Mouse (Mus musculus): ENCODE results near the gene Lyve1. TPM values are rescaled to one million over a fixed set of nuclear protein-coding genes. Genes with fewer than 3 reads are reported as not detected.
A peak's percentile ranks its signal among the peaks of the same experiment; 100 is the strongest.

Gene Lyve1
- polyA plus RNA-seq, 1 experiment from 2014 or later: 25.4 TPM

GRCm38 (mm10) chr7:110881746-110882333 lies 18.8 kb upstream of the Lyve1 start:
- no peaks in the 10 kb centered on the region for H3K36me3 ChIP-seq
- peak; percentile 49; the same call in 1 of the 2 replicates for ATAC-seq (ENCODE audit: low read depth)
- H3K4me3 ChIP-seq (replicated peaks): no peak overlapping the region
- DNase-seq: no peak
- H3K27me3 ChIP-seq: no peaks in the 10 kb centered on the region
- 60% methylated on average over 2 of the region's 2 CpGs for WGBS (ENCODE audit: insufficient replicate concordance)
- no peak overlapping the region for H3K9ac ChIP-seq
- H3K27ac ChIP-seq: peak overlapping the region; percentile 57
- H3K4me1 ChIP-seq (replicated peaks): peaks cover 45% of the 10 kb centered on the region
- H3K4me2 ChIP-seq: no peak overlapping the region
- H3K9me3 ChIP-seq (replicated peaks): no peaks in the 10 kb centered on the region

GRCm38 (mm10) chr7:110878028-110878427 lies 15.0 kb upstream of the Lyve1 start:
- no peak overlapping the region for H3K4me2 ChIP-seq
- no peaks in the 10 kb centered on the region for H3K9me3 ChIP-seq (replicated peaks)
- H3K4me3 ChIP-seq (replicated peaks): no peak overlapping the region
- H3K9ac ChIP-seq: no peak overlapping the region
- no peaks in the 10 kb centered on the region; the same call in 1 of the 2 replicates for H3K36me3 ChIP-seq
- 52% methylated on average over 4 of the region's 4 CpGs for WGBS (ENCODE audit: insufficient replicate concordance)
- DNase-seq (no peak), ATAC-seq (ENCODE audit: low read depth) (no peak)
- H3K27me3 ChIP-seq: no peaks in the 10 kb centered on the region
- H3K27ac ChIP-seq: peak overlapping the region; percentile 6; the same call in 1 of the 2 replicates
- peaks cover 53% of the 10 kb centered on the region for H3K4me1 ChIP-seq (replicated peaks)

GRCm38 (mm10) chr7:110876965-110877364 lies 13.9 kb upstream of the Lyve1 start:
- Histone ChIP-seq H3K4me1 (replicated peaks) (peaks cover 44% of the 10 kb centered on the region), H3K9ac (no peak overlapping the region), H3K9me3 (replicated peaks) (no peaks in the 10 kb centered on the region), H3K4me3 (replicated peaks) (no peak overlapping the region), H3K27ac (peak overlapping the region; percentile 9; the same call in 1 of the 2 replicates), H3K36me3 (no peaks in the 10 kb centered on the region; the same call in 1 of the 2 replicates), H3K4me2 (no peak overlapping the region), H3K27me3 (no peaks in the 10 kb centered on the region)
- ATAC-seq (ENCODE audit: low read depth) (peak; percentile 24), DNase-seq (no peak)
- 34% methylated on average over 4 of the region's 4 CpGs for WGBS (ENCODE audit: insufficient replicate concordance)

- Histone ChIP-seq H3K4me2 (no peak overlapping the region), H3K4me3 (replicated peaks) (no peak overlapping the region), H3K4me1 (replicated peaks) (no peaks in the 10 kb centered on the region), H3K36me3 (no peaks in the 10 kb centered on the region), H3K9me3 (replicated peaks) (no peaks in the 10 kb centered on the region), H3K27me3 (no peaks in the 10 kb centered on the region), H3K9ac (no peak overlapping the region), H3K27ac (no peak overlapping the region)
- 74% methylated on average over 5 of the region's 5 CpGs for WGBS (ENCODE audit: insufficient replicate concordance)
- no peak for DNase-seq
- ATAC-seq (ENCODE audit: low read depth): no peak
Observed at GRCm38 (mm10) chr7:110868807-110869206, 5.8 kb upstream of the Lyve1 start.

- no peak overlapping the region for H3K9ac ChIP-seq
- DNase-seq: no peak
- ATAC-seq (ENCODE audit: low read depth): no peak
Observed at GRCm38 (mm10) chr7:110867116-110867515, 4.1 kb upstream of the Lyve1 start.

GRCm38 (mm10) chr7:110866021-110866420 lies 3.0 kb upstream of the Lyve1 start:
- Histone ChIP-seq H3K4me2 (no peak overlapping the region), H3K9me3 (replicated peaks) (no peaks in the 10 kb centered on the region), H3K9ac (no peak overlapping the region), H3K36me3 (no peaks in the 10 kb centered on the region), H3K4me3 (replicated peaks) (no peak overlapping the region), H3K4me1 (replicated peaks) (peaks cover 6% of the 10 kb centered on the region), H3K27ac (no peak overlapping the region), H3K27me3 (no peaks in the 10 kb centered on the region)
- DNase-seq (no peak), ATAC-seq (ENCODE audit: low read depth) (no peak)
- 86% methylated on average over 3 of the region's 3 CpGs for WGBS (ENCODE audit: insufficient replicate concordance)

More at GRCm38 (mm10) chr7:110867116-110867515, 4.1 kb upstream of the Lyve1 start:
- H3K36me3 ChIP-seq: no peaks in the 10 kb centered on the region
- H3K9me3 ChIP-seq (replicated peaks): no peaks in the 10 kb centered on the region
- H3K4me2 ChIP-seq: no peak overlapping the region
- H3K4me3 ChIP-seq (replicated peaks): no peak overlapping the region
- H3K4me1 ChIP-seq (replicated peaks): peaks cover 6% of the 10 kb centered on the region
- no peak overlapping the region for H3K27ac ChIP-seq
- WGBS (ENCODE audit: insufficient replicate concordance): 80% methylated on average over 6 of the region's 6 CpGs
- H3K27me3 ChIP-seq: no peaks in the 10 kb centered on the region

GRCm38 (mm10) chr7:110865570-110865969 lies 2.5 kb upstream of the Lyve1 start:
- Histone ChIP-seq H3K36me3 (no peaks in the 10 kb centered on the region), H3K4me3 (replicated peaks) (no peak overlapping the region), H3K27ac (no peak overlapping the region), H3K27me3 (no peaks in the 10 kb centered on the region), H3K4me1 (replicated peaks) (peaks cover 7% of the 10 kb centered on the region), H3K9me3 (replicated peaks) (no peaks in the 10 kb centered on the region), H3K9ac (no peak overlapping the region), H3K4me2 (no peak overlapping the region)
- WGBS (ENCODE audit: insufficient replicate concordance): 67% methylated on average over 6 of the region's 6 CpGs
- ATAC-seq (ENCODE audit: low read depth): no peak
- DNase-seq: no peak

- ATAC-seq (ENCODE audit: low read depth): no peak
- H3K36me3 ChIP-seq: no peaks in the 10 kb centered on the region
- WGBS (ENCODE audit: insufficient replicate concordance): 51% methylated on average over 10 of the region's 10 CpGs
- no peak overlapping the region for H3K4me2 ChIP-seq
- no peaks in the 10 kb centered on the region for H3K9me3 ChIP-seq (replicated peaks)
- no peak for DNase-seq
- H3K4me1 ChIP-seq (replicated peaks): peaks cover 12% of the 10 kb centered on the region
- H3K4me3 ChIP-seq (replicated peaks): no peak overlapping the region
- H3K9ac ChIP-seq: no peak overlapping the region
- no peak overlapping the region for H3K27ac ChIP-seq
- no peaks in the 10 kb centered on the region for H3K27me3 ChIP-seq
Observed at GRCm38 (mm10) chr7:110865038-110865437, 2.0 kb upstream of the Lyve1 start.

GRCm38 (mm10) chr7:110860129-110860528 lies 2.9 kb downstream of the Lyve1 start:
- no peak overlapping the region for H3K27ac ChIP-seq
- H3K4me1 ChIP-seq (replicated peaks): peaks cover 42% of the 10 kb centered on the region
- 0 out of 2 replicates have a peak overlapping the region, but pooled peaks have one; percentile 3 for H3K4me3 ChIP-seq (replicated peaks)
- ATAC-seq (ENCODE audit: low read depth) (0 out of 2 replicates have a peak, but pooled peaks have one; percentile 30), DNase-seq (no peak)
- no peaks in the 10 kb centered on the region for H3K9me3 ChIP-seq (replicated peaks)
- peak overlapping the region; percentile 18; the same call in 1 of the 2 replicates for H3K4me2 ChIP-seq
- 0 out of 2 replicates have a peak overlapping the region, but pooled peaks have one; percentile 2 for H3K9ac ChIP-seq
- H3K36me3 ChIP-seq: no peaks in the 10 kb centered on the region
- 21% methylated on average over 5 of the region's 5 CpGs for WGBS (ENCODE audit: insufficient replicate concordance)
- no peaks in the 10 kb centered on the region for H3K27me3 ChIP-seq

- Histone ChIP-seq H3K36me3 (no peaks in the 10 kb centered on the region), H3K27ac (no peak overlapping the region), H3K9ac (no peak overlapping the region), H3K27me3 (no peaks in the 10 kb centered on the region), H3K4me3 (replicated peaks) (no peak overlapping the region), H3K4me2 (no peak overlapping the region), H3K9me3 (replicated peaks) (no peaks in the 10 kb centered on the region), H3K4me1 (replicated peaks) (peaks cover 44% of the 10 kb centered on the region)
- no peak for ATAC-seq (ENCODE audit: low read depth)
- no peak for DNase-seq
- 21% methylated on average over 1 of the region's 1 CpGs for WGBS (ENCODE audit: insufficient replicate concordance)
Observed at GRCm38 (mm10) chr7:110855604-110856003, 7.4 kb downstream of the Lyve1 start.

- Histone ChIP-seq H3K9me3 (replicated peaks) (no peaks in the 10 kb centered on the region), H3K27ac (no peak overlapping the region), H3K36me3 (no peaks in the 10 kb centered on the region), H3K27me3 (no peaks in the 10 kb centered on the region), H3K4me3 (replicated peaks) (no peak overlapping the region), H3K4me2 (no peak overlapping the region), H3K9ac (no peak overlapping the region), H3K4me1 (replicated peaks) (peaks cover 39% of the 10 kb centered on the region)
- WGBS (ENCODE audit: insufficient replicate concordance): 63% methylated on average over 8 of the region's 8 CpGs
- ATAC-seq (ENCODE audit: low read depth) (no peak), DNase-seq (no peak)
Observed at GRCm38 (mm10) chr7:110854927-110855546, 8.0 kb downstream of the Lyve1 start.

GRCm38 (mm10) chr7:110854519-110854918 lies 8.5 kb downstream of the Lyve1 start:
- ATAC-seq (ENCODE audit: low read depth) (no peak), DNase-seq (no peak)
- Histone ChIP-seq H3K27me3 (no peaks in the 10 kb centered on the region), H3K4me2 (no peak overlapping the region), H3K27ac (no peak overlapping the region), H3K9ac (no peak overlapping the region), H3K36me3 (no peaks in the 10 kb centered on the region), H3K9me3 (replicated peaks) (no peaks in the 10 kb centered on the region), H3K4me3 (replicated peaks) (no peak overlapping the region), H3K4me1 (replicated peaks) (peaks cover 33% of the 10 kb centered on the region)
- 68% methylated on average over 3 of the region's 3 CpGs for WGBS (ENCODE audit: insufficient replicate concordance)

Data from liver, embryonic 13.5 days (tissue).